Mouse (Mus musculus) retina, postnatal 1 day (tissue): ENCODE results near the gene Aen.

Experiments
- DNase-seq: peaks from one replicate; pipeline ENCODE4 v3.0.0-alpha.2; 2012

Aen gene

DNA sequence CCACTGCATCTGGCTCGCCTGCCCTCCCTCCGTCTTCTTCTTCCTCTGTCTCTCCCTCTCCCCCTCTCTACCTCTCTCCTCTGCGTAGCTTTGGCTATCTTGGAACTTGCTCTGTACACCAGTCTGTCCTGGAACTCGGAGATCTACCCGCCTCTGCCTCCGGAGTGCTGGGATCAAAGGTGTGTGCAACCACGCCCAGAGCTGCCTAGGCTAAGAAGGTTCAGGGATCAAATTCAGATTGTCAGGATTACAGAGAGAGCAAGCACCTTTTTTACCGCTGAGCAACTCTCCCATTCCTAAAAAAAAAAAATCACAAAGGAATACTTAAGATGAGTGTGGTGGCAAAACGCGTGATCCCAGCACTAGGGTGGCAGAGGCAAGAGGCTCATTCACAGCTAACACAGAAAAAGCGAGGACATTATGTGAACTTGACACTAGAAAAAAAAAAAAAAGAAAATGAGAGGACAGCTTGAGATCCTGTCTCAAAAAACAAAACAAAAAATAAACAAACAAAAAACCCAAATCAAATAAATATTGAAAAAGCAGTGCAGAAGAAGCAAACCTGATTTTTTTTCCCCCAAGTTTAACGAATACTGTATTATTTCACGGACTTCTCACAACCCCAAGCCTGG is 517 bp upstream of the Aen start:
- no peak for DNase-seq

DNA sequence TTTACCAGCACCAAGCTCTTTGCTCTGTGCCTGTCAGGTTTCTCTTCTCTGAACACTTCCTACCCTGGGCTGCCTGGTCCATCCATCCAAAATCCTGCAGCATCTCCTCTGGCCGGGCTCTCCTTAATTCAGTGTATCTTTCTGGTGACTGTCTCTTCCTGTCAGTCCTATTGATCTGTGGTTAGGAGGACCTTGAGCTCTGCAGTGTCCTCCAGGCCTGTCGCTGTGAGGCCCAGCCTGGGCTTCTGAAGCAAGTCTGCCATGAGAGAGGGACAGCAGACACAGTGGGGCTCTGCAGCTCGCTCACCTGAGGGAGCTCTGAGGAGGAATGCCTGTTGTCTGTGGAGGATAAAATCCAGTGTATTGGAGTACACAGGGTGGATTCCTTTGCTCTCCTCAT is 1.9 kb downstream of the Aen start:
- DNase-seq: no peak

DNA sequence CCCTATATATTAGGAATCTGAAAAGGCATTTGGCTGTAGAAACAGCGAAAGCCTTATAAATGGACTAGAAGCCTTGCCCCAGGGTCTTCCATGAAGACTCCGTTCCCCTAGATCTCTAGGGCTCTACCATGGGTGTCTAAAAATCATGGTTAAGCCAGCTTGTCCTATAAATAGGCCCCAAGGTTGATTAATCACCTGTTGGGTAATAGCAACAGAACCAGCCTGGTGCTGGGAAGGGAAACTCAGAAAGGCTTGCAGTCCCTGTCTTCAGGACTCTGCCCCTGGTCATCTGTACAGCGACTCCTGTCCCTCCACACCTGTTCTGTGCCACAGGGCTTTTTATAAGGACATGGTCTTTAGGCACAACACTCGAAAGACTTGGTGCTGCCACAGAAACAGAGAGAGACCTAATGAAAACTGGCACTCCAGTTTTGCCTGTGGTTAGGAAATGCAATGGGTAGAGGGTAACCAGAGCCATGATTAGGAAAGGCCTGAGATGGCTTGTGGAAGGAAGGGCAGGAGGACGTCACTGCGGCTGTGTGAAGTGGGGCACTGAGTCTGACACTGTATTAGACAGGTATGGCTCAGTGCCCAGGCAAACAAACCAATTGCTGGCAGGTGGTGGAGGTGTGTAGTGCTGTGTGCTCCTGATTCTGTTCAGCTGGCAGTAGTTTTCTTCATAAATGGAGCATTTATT is 7.7 kb downstream of the Aen start:
- DNase-seq: no peak

DNA sequence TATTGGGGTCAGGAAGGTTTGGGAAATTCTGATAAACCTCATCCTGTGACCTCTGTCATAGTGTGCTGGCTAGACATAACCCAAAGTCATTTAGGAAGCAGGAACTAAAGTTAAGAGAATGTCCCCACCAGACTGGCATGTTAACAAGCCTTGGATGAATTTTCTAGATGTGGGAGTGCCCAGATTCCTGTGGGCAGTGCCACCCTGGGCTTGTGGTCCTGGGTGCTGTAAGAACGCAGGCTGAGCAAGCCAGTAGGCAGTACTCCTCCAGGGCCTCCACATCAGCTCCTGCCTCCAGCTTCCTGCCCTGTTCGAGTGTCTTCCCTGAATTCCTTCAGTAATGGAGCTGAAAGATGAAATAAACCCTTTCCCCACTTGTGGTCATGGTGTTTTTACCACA is 8.5 kb downstream of the Aen start:
- no peak for DNase-seq

DNA sequence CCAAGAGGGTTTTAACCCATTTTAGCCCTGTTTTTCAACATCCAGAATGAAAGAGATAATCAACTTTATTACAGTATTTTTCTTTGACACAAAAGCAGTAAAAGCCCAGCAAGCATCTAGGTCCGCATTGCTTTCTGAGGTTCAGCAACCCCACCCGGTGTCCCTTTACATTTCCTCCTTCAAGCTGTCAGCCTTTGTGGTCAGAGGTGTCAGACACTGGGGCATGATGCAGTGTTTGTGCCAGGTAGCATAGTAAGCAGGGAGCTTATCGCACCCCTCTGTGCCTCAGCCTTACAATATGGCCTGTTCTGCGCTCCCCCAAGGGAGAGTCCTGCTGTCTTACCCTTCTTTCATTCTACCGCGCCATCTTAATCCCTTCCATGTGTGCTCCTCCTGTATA is 13.4 kb downstream of the Aen start:
- no peak for DNase-seq

DNA sequence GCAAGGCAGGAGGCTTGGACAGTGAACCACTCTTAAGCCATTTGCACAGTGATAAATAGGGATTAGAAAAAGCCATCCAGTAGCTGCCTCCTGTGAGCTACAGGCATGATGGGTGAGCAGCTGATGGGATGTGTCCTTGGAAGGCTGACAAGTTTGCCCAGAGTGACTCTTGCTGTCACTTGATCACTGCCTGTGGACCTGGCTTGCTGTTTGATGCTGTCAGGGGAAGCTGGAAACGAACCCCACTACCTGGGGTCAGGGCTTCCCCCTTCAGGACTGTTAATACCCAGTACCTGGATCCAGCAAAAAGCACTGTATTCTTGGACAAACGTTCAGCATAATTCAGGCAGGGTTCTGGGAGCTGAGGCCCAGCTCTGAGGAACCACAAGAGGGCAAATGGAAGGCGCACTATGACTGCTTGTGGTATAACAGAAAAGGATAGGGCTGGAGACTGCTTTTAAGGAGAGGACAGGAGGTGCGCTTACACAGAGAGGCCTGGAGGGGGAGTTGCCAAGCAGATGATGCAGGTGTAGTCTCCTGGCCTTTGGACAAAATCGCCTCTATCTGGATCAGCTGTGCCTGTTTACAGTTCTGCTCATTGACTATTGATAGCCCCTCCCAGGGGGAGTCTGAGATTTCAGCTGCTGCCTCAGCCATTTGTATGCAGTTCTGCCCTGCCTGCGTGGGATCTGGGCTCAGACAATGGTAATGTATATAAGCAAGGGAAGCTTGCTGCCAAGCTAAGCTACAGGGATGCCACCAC is 14.9 kb downstream of the Aen start:
- DNase-seq: no peak

DNA sequence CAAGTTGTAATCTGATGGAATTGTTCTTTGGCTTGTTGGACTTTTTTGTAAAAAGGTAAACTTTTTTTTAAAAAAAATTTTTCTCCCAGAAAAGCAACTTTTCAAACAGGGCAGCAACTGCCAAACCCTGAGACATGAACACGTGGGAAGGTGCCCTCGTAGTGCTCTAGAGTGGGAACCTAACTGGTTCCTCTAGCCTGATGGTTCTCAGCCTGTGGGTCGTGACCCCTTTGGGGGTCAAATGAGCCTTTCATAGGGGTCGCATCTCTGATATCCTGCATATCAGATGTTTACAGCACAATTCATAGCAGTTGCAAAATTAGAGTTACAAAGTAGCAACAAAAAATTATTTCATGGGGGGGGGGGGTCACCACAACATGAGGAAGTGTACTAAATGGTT is 15.6 kb downstream of the Aen start:
- no peak for DNase-seq

DNA sequence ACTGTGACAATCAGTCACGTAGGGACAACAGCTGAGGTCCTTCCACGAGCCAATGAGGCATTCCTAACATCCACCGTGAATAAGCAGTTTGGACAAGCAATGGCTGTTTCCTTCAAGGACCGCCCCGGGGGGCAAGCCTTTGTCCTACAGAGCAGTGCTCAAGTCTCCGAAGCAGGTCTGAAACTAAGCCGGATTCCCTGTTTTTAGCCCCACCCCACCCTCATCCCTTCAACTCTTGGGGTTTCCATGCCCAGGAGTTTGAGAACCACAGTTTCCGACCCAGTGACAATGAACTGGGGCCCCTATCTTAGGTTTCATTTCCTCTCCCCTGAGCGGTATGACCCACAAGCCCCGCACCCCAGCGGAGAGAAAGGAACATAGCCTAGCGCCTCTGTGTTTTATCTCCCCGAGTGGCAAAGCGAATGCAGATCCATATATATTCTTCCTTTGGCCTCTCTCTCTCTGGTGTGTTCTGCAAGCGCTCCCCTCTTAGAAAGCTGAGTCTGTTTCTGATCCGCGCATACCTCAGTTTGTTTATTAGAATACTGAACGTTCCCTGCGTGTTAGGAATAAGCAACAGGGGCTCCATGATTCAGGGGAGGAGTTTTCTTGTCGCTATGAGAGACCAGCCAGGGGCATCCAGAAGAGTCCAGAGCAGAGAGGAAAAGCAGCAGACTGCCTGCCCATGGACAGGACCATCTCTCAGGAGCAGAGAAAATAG is 16.8 kb downstream of the Aen start:
- DNase-seq: peak; percentile 76

DNA sequence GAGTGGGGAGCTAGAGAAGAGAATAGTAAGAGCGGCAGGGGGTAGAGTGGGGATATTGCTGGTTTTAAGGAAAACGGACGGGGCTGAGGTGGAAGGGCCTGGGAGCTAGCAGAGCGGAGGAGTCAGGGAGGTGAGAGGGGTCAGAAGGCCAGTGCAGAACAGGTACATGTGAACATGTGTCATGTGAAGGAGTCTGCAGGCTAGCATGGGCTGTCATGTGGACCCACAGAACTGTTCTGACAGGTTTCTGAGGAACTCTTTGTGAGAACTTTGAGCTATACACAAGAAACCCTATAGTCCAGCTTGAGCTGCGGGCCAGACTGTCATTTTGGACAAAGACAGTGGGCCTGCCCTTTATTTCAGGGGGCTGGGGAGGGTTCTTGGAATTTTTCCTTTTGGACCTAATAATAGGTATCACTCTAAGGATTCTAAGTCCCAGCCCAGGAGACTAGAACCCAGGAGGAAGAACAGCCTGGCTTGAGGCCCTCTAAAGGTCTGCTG is 17.4 kb downstream of the Aen start, which contains the start of gene Isg20:
TSS of gene Isg20 (plus strand) at position 451 of the 501 bp plus-strand sequence.
- DNase-seq: no peak

DNA sequence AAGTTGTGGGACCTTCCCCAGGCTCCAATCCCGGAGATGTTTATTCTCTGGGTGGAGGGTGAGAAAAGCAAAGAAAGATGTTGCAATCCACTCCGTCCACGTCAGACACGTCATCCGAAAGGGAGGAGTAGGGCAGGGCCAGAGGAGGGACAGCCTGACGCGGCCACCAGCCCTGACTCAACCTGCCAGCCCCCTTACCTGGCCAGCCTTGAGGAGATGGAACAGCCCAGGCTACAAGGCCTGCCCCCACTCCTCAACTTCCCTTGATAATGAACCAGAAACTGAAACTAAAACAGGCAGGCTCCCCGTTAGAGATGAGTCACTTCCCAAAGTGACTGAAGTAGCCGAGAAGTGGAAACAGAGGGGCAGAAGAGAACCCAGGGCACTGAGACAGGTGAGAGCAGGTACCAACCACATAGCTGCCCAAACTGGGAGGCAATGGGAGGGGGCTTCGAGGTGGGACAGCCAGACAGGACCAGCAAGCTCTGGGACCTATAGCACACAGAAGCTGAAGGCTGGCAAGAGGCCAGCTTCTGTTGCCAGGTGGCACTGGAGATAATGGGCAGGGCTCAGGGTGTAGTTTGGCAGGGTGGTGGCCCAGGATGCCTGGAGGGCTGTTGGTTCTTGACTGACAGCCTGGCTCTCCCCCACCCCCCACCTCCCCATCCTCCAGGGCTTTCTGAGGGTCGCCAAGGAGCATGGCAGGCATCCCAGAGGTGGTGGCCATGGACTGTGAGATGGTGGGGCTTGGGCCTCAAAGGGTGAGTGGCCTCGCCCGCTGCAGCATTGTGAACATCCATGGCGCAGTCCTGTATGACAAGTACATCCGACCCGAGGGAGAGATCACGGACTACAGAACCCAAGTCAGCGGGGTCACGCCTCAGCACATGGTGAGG is 18.2 kb downstream of the Aen start:
- no peak for DNase-seq

DNA sequence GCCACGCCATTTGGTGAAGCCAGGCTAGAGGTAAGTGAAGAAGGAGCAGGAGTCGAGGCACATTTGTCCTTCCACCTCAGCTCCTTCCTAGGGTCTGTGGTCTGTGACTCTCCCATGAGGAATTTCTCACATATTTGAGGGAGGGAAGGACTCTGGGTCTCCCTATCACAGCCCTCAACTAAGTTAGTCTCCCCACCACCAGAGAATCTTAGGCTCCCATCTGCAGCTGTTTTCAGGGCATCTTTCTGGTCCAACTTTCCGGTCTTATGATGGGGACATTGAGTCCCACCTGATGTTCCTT is 18.8 kb downstream of the Aen start:
- DNase-seq: no peak

DNA sequence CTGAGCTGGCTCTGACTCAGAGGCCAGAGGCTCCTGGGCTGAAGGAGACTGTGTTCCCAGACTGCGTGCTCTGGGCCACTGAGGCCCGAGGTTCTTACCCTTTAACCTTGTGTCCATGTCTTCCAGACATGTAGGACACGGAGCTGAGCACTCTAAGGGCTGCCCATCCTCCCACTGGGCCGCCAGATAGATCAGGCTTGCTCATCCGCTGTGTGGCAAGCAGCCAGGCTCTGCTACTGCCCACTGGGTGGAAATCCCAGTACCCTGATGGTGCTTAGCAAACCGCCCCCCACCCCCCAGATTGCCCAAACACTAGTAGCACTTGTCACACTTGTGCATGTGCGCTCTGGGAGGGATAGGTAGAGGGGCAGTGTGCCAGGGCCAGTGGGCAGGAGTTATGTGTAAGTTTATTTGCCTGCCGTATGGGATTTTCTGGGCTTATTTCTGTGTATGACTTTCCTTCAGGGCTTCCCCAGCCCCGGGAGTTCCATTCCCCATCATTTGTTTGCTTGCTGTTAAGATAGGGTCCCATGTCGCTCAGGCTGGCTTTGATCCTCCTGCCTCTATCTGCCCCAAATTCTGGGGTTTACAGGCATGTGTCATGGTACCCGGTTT is 19.3 kb downstream of the Aen start:
- DNase-seq: no peak

DNA sequence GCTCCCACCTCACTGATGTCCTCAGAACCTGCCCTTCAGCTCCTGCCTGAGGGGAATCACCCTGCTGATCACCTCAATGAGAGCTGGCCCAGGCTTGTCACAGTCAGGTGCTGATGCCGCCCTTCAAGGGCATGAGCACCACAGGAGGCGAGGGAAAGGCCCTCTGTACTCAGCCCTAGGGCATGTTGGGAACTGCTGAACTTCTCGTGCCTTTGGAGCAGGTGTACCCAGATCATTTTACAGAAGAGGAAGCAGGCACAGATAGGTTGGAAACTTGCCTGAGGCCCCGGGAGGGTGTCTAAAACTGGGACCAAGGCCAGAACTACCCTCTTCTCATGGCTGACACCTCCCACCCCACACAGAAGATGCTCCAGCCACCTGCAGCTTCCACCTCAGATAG is 23.0 kb downstream of the Aen start:
- DNase-seq: no peak

DNA sequence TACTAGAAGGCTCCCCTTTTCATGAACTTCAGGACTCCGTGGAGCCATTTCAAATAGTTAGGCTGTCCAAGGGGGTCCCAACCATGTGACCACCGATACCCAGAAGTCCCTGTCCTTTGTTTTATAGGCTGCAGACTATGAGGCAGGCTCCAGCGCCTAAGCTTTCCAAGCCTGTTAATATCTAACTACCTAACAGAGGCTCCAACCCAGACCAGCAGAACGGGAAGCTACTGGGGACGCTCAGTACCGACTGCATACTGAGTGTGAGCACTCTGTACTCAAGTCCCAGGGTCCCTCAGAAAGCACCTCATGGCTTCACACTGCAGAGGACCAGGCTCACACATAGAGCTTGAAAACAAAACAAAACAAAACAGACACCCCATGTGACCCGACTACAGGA is 26.9 kb downstream of the Aen start:
- DNase-seq: no peak

DNA sequence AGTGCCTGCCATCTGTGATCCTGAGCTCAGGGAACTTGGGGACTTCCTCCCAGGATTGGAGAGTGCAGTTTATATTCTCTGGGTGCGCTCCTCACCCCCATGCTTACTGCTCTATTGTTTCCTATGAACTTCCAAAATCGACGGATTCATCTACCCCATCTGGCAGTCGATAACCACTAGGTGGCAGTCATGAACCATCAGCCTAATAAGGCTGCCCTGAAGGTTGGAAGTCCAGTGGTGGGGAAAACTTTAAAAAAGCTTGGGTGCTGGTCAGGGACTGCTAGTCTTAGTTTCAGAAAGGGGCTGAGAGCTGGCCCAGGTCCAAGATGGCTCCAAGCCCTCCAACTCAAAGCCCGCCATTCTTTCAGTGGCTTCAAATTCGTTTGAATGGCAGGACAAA is 28.6 kb downstream of the Aen start:
- peak; percentile 88 for DNase-seq

DNA sequence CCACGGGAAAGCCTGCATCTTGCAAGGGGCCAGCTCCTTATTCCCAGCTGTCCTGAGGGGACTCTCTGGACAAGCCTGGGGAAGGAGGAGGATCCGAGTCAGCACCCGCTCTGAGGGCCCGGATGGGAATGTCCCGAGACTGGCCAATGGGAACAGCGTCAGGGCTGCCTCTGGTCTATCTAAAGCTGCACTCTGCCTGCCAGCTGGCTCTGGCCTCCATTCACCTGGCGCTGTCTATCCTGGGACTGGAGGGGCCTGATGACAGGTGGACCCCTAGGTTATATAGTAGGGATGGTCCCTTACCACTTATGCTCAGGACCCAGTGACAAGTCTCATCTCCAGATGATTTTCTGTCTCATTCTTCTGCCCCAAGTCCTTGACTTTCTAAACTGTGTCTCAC is 29.1 kb downstream of the Aen start:
- DNase-seq: no peak

DNA sequence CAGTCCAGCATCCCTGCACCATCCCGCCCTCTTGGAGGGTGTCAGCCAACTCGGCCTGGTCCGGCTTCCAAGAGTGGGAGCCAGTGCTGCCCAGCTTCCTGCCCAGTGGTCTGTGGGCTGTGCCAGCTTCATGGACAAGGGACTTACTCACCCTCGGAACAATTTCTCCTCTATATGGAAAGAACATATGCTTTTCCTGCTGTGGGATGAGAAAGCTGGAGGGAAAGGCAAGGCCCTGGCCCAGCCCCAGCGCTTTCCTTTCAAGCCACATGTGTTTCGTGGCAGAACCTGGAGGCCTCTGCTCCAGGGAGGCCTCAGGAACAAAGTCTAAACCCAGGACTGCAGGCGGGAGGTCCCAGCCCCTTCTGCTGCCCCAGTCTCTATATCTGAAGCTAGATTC is 30.0 kb downstream of the Aen start:
- DNase-seq: no peak

DNA sequence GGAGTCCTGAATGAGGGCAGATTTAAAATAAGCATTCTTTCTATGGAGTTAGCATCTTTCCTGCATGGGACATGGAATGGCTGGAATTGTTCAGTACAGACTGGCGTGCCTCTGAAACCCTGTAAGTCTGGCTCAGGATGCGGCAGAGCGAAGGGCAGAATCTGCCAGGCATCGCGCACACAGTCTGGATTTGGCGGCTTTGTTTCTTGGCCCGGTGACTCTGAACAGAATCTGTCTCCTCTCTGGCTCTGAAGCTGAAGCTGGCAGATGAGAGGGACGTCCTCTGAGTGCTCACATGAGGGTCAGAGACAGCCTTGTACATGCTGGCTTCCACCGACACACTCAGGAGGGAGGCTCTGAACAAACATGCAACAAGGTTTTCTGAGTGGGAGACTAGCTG is 30.5 kb downstream of the Aen start:
- DNase-seq: no peak

DNA sequence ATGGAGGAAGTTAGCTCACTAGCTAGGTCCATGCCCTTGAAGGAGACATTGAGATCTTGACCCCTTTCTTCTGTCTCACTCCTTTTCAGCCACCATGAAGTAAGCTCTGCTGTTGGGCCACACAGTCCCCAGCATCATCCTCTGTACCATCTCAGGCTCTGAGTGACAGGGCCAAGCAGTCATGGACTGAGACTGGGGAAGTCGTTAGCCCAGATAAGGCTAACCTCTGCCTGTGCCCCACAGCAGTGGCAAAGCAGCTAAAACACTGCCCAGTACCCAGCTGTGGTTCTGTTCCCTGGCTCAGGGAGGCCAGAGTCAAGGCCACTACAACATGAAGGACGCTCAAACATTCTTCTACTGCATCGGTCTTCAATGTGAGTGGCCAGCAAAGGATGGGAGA is 31.6 kb downstream of the Aen start:
- no peak for DNase-seq

DNA sequence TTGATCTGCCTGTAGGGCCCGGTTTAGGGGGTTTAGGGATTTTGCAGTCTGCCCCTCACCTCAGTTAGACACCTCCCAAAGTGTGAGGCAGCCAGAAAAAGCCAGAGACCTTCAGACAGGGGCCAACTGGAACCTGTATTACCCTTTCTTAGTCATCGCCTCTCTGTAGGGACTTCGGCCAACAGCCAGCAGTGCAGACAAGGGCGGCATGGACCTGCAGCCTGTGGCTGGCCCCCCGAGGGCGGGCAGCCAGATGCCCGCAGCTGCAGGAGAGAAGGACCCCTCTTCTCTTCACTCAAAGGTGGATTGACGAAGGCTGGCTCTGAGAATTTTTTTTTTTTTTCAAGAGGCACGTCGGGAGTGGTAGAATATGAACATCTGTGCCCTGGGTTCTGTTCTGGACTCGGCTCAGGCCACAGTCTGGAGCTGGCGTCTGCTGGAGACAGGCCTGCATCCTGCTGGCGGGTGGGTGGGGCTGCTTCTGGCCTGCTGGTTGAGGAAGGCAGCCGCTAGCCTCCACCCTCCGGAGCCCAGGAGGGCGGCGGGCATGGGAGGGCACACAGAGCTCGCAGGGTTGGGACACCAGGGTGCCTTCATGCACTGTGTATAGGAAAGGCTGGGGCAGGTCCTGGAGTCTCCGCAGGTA is 43.4 kb downstream of the Aen start:
- no peak for DNase-seq

DNA sequence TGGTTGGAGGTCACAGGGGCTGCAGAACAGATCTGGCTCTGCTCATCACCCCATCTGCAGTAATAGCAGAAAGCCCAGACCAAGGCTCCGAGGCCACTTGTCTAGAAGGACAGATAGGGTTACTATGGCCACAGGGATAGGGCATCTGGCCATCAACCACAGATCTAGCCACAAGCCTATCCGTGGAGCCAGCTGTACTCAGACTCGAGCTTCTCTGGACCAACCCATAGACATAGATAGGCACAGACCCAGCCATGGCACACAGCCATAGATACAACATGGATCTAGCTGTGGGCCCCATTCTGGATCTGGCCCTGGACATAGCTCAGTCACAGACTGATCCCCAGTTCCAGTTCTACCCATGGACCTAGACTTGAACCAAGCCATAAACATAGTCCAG is 45.3 kb downstream of the Aen start:
- no peak for DNase-seq

DNA sequence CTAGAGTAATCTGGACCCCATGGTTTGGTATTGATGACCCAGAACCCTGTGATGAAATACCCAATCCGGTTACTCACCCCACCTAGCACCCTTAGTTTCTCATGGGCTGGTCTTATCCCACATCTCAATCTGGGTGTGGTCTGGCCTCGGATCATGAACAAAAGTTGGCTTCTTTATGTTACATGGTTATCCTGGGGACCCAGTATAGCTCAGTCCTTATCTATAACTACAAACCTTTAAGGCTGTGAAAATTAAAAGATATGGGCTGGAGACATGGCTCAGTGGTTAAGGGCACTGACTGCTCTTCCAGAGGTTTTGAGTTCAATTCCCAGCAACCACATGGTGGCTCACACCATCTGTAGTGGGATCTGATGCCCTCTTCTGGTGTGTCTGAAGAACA is 46.9 kb downstream of the Aen start:
- no peak for DNase-seq
